Mouse (Mus musculus) hindbrain, embryonic 11.5 days (tissue): ENCODE data around the gene Clmn. TPM values are rescaled to one million over a fixed set of nuclear protein-coding genes. Genes with fewer than 3 reads are reported as not detected.

Experiments
- ATAC-seq: fragments of 200-750 bp; cut with Nextera tagmentation; 2 replicates; pipeline ENCODE4 v1.8.0; 2017; ENCODE audit warnings: mild to moderate bottlenecking, moderate TSS enrichment, moderate library complexity; ENCODE audit not compliant: low FRiP score
- DNase-seq: peaks from one replicate; pipeline ENCODE4 v3.0.0-alpha.2; 2015; ENCODE audit warnings: low spot score
- H3K27ac ChIP-seq: fragments of 300-500 bp; sonication (generic); 2 replicates; pipeline ENCODE4 v1.5.1; 2014; ENCODE audit warnings: mild to moderate bottlenecking, low read depth, low read length
- H3K27me3 ChIP-seq: fragments of 300-500 bp; sonication (generic); 2 replicates; pipeline ENCODE4 v1.6.1; 2014; ENCODE audit warnings: mild to moderate bottlenecking, low read length, moderate library complexity, mixed read lengths; ENCODE audit not compliant: control insufficient read depth, insufficient read depth
- H3K36me3 ChIP-seq: fragments of 300-500 bp; sonication (generic); 2 replicates; pipeline ENCODE4 v1.6.1; 2014; ENCODE audit warnings: mild to moderate bottlenecking, low read length, moderate library complexity, mixed read lengths; ENCODE audit not compliant: control insufficient read depth, insufficient read depth
- H3K4me1 ChIP-seq: fragments of 300-500 bp; sonication (generic); replicated peaks from 2 replicates; pipeline ENCODE4 v1.6.1; 2014; ENCODE audit warnings: low read length, mixed read lengths; ENCODE audit not compliant: control insufficient read depth, insufficient read depth
- H3K4me2 ChIP-seq: fragments of 300-500 bp; sonication (generic); replicated peaks from 2 replicates; pipeline ENCODE4 v1.6.1; 2014; ENCODE audit warnings: mild to moderate bottlenecking, low read depth, low read length
- H3K4me3 ChIP-seq: fragments of 300-500 bp; sonication (generic); 2 replicates; pipeline ENCODE4 v1.5.1; 2014; ENCODE audit warnings: low read depth, low read length
- H3K9ac ChIP-seq: fragments of 300-500 bp; sonication (generic); 2 replicates; pipeline ENCODE4 v1.6.1; 2014; ENCODE audit warnings: low read depth, low read length
- H3K9me3 ChIP-seq: fragments of 300-500 bp; sonication (generic); 2 replicates; pipeline ENCODE4 v1.6.1; 2016; ENCODE audit warnings: low read length; ENCODE audit not compliant: control insufficient read depth
- WGBS: fragments of 180-500 bp; shearing (Covaris S2); extraction: QIAGEN DNeasy Blood & Tissue Kit; methylation state at CpG from one replicate; pipeline ENCODE4 v1.1.7; 2014; 5-methylcytosine and 5-hydroxymethylcytosine counted together
- polyA plus RNA-seq: library from polyadenylated mRNA; unstranded; fragments of >200 nt; fragmentation: Nextera tagmentation; extraction: Ambion mirVana; gene quantifications from 2 replicates; pipeline ENCODE4 v1.2.1, GENCODE M21; 2014

Clmn gene
- 2.8 and 4.3 TPM in 2 replicates for polyA plus RNA-seq

- ATAC-seq, result peak; percentile 56
- under 1% methylated on average over 45 of the region's 80 CpGs for WGBS
- no peak within 1 kb of the TSS for H3K27ac ChIP-seq
- no peaks in the 10 kb centered on the region for H3K4me1 ChIP-seq
- H3K9me3 ChIP-seq, result no peaks in the 10 kb centered on the region
- DNase-seq, result peak; percentile 61
- H3K36me3 ChIP-seq, result no peaks in the 10 kb centered on the region
- peak within 1 kb of the TSS; percentile 80 for H3K9ac ChIP-seq
- H3K4me3 ChIP-seq, result peak within 1 kb of the TSS; percentile 82
- H3K27me3 ChIP-seq, result no peaks in the 10 kb centered on the region
- peak within 1 kb of the TSS; percentile 95 for H3K4me2 ChIP-seq
Measured at GRCm38 (mm10) chr12:104864439-104865165, at the start of gene Clmn. Gene Clmn (minus strand): TSS chr12:104865076.

GRCm38 (mm10) chr12:104912990-104913389 is 48.1 kb upstream of the Clmn start:
- Histone ChIP-seq H3K36me3 (no peaks in the 10 kb centered on the region), H3K27me3 (peaks cover 4% of the 10 kb centered on the region; the same call in 1 of the 2 replicates), H3K9me3 (no peaks in the 10 kb centered on the region), H3K4me3 (no peak overlapping the region), H3K9ac (no peak overlapping the region), H3K27ac (no peak overlapping the region), H3K4me2 (no peak overlapping the region), H3K4me1 (peaks cover 13% of the 10 kb centered on the region)
- WGBS, result 55% methylated on average over 3 of the region's 3 CpGs
- DNase-seq (no peak), ATAC-seq (no peak)

DNA sequence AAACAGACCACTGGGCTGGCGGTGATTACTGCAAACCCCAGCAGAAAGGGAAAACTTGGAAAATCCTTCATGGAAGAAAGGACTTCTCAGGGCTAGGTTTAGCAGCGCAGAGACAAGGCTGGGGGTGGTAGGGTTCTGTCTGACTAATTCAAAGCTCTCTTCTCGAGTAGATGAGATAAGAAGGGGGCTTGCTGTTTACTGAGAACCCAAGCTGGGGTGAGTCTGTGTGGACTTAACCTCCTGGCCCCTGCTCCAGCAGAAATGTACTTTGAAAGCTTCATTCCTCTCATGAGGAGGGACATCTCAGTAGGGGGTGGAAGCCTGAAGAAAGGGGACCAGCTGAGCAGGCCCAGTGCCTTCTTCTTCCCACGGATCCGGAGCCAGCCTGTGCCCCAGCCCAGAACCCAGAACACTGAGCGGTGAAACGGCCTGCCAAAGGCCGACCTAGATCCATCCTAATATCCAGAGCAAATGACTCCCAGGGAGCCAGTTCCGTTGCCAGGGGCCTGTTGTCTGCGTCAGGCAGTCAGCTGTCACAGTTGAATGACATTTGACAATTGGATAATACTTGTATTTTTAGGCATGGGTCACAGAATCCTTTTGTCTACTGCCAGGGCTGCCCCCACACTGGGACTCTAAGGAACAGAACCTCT is 47.5 kb upstream of the Clmn start:
- Histone ChIP-seq H3K4me2 (no peak overlapping the region), H3K36me3 (no peaks in the 10 kb centered on the region), H3K27ac (no peak overlapping the region), H3K27me3 (peaks cover 4% of the 10 kb centered on the region; the same call in 1 of the 2 replicates), H3K4me3 (no peak overlapping the region), H3K4me1 (peaks cover 14% of the 10 kb centered on the region), H3K9me3 (no peaks in the 10 kb centered on the region), H3K9ac (no peak overlapping the region)
- no peak for ATAC-seq
- WGBS, result 24% methylated on average over 10 of the region's 10 CpGs
- no peak for DNase-seq

GRCm38 (mm10) chr12:104909750-104910149 is 44.9 kb upstream of the Clmn start:
- Histone ChIP-seq H3K4me3 (no peak overlapping the region), H3K9ac (no peak overlapping the region), H3K4me1 (peaks cover 14% of the 10 kb centered on the region), H3K27me3 (peaks cover 4% of the 10 kb centered on the region; the same call in 1 of the 2 replicates), H3K27ac (no peak overlapping the region), H3K36me3 (no peaks in the 10 kb centered on the region), H3K9me3 (peaks cover 3% of the 10 kb centered on the region; the same call in 1 of the 2 replicates), H3K4me2 (no peak overlapping the region)
- WGBS, result 89% methylated on average over 4 of the region's 4 CpGs
- ATAC-seq (no peak), DNase-seq (no peak)

GRCm38 (mm10) chr12:104908986-104909385 is 44.1 kb upstream of the Clmn start:
- no peak overlapping the region for H3K27ac ChIP-seq
- no peak for DNase-seq
- peaks cover 3% of the 10 kb centered on the region; the same call in 1 of the 2 replicates for H3K9me3 ChIP-seq
- no peaks in the 10 kb centered on the region for H3K36me3 ChIP-seq
- peaks cover 4% of the 10 kb centered on the region; the same call in 1 of the 2 replicates for H3K27me3 ChIP-seq
- no peak overlapping the region for H3K4me2 ChIP-seq
- H3K9ac ChIP-seq, result no peak overlapping the region
- 50% methylated on average over 5 of the region's 5 CpGs for WGBS
- no peak overlapping the region for H3K4me3 ChIP-seq
- ATAC-seq, result 0 out of 2 replicates have a peak, but pooled peaks have one; percentile 48
- H3K4me1 ChIP-seq, result peaks cover 14% of the 10 kb centered on the region

DNA sequence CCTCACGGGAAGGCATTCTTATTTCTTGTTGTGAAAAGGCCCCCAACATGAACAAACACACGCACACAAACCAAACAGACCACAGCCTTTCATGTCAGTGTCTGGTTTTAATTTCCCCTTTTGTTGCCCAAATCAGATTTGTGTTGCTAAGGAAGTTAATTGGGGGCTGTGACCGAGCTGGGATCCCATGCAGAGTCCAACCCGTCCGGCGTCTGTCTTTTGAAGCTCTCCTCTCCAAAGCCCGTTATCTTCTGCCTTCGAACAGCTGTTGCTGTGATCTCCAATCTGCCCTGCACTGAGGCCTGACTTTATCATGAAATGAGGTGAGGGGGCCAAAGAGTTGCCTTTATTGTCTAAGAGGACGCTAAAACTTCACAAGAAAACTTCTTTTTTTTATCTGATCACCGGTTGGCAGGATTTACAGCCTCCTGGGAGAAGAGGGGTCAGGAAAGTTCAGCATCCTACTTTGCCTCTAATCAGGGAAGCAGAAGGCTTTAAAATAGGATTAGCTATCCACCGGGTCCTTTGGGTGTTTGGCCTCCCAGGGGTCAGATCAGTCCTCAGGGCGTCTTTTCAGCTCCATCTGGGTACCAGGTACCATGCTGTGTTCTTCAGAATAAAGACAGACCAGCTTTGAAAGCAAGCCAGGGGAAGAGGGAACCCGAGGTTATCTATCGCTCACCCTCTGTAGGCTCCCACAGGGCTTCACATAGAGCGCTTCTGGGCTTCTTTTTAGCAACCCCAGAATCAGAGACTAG is 43.3 kb upstream of the Clmn start:
- Histone ChIP-seq H3K4me3 (no peak overlapping the region), H3K4me1 (peaks cover 14% of the 10 kb centered on the region), H3K4me2 (no peak overlapping the region), H3K9ac (no peak overlapping the region), H3K27me3 (peaks cover 4% of the 10 kb centered on the region; the same call in 1 of the 2 replicates), H3K9me3 (peaks cover 3% of the 10 kb centered on the region; the same call in 1 of the 2 replicates), H3K27ac (no peak overlapping the region), H3K36me3 (no peaks in the 10 kb centered on the region)
- ATAC-seq (0 out of 2 replicates have a peak, but pooled peaks have one; percentile 4), DNase-seq (no peak)
- 4% methylated on average over 15 of the region's 15 CpGs for WGBS

GRCm38 (mm10) chr12:104907133-104907532 is 42.3 kb upstream of the Clmn start:
- Histone ChIP-seq H3K27me3 (peaks cover 4% of the 10 kb centered on the region; the same call in 1 of the 2 replicates), H3K9ac (no peak overlapping the region), H3K36me3 (no peaks in the 10 kb centered on the region), H3K4me2 (no peak overlapping the region), H3K9me3 (peaks cover 3% of the 10 kb centered on the region; the same call in 1 of the 2 replicates), H3K4me3 (no peak overlapping the region), H3K4me1 (peaks cover 9% of the 10 kb centered on the region), H3K27ac (no peak overlapping the region)
- ATAC-seq (no peak), DNase-seq (no peak)
- 94% methylated on average over 2 of the region's 2 CpGs for WGBS

DNA sequence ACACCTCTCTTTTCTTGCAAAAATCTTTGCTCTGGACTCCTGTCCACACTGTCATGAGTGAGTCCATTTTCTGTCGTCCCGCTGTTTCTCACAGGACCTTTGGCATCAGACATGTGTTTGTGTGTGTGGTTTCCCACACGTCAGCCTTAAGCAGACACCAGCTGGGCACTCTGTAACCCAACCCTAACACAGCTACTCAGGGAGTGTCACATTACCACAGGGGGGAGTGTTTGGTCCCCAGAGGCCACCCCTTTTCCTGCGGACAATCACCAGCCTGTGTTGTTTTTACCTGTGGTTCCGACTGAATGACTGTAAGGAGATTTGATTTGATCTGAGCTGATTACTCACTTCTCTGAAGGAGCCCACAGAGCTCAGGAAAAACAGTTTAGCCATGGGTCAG is 39.3 kb upstream of the Clmn start:
- Histone ChIP-seq H3K9me3 (peaks cover 3% of the 10 kb centered on the region; the same call in 1 of the 2 replicates), H3K4me1 (peaks cover 9% of the 10 kb centered on the region), H3K9ac (no peak overlapping the region), H3K36me3 (no peaks in the 10 kb centered on the region), H3K27ac (no peak overlapping the region), H3K27me3 (no peaks in the 10 kb centered on the region), H3K4me3 (no peak overlapping the region), H3K4me2 (no peak overlapping the region)
- WGBS, result 31% methylated on average over 5 of the region's 5 CpGs
- no peak for DNase-seq
- ATAC-seq, result no peak
